Mouse (Mus musculus) hindbrain, embryonic 15.5 days (tissue): Measurements from ENCODE around the gene Map3k9. TPM values are rescaled to one million over a fixed set of nuclear protein-coding genes. Genes with fewer than 3 reads are reported as not detected.

Source experiments
- ATAC-seq: fragments of 200-750 bp; cut with Nextera tagmentation; 2 replicates; pipeline ENCODE4 v1.8.0; 2017; ENCODE audit warnings: low read depth, moderate number of reproducible peaks, moderate TSS enrichment; ENCODE audit not compliant: low FRiP score
- H3K27ac ChIP-seq: fragments of 300-500 bp; sonication (generic); replicated peaks from 2 replicates; pipeline ENCODE4 v1.5.1; 2015; ENCODE audit warnings: mild to moderate bottlenecking, inconsistent platforms
- H3K27me3 ChIP-seq: fragments of 300-500 bp; sonication (generic); 2 replicates; pipeline ENCODE4 v1.6.1; 2015; ENCODE audit warnings: control low read depth, inconsistent platforms
- H3K36me3 ChIP-seq: fragments of 300-500 bp; sonication (generic); 2 replicates; pipeline ENCODE4 v1.6.1; 2015; ENCODE audit warnings: control low read depth, inconsistent platforms
- H3K4me1 ChIP-seq: fragments of 300-500 bp; sonication (generic); replicated peaks from 2 replicates; pipeline ENCODE4 v1.6.1; 2015; ENCODE audit warnings: control low read depth, inconsistent platforms
- H3K4me2 ChIP-seq: fragments of 300-500 bp; sonication (generic); 2 replicates; pipeline ENCODE4 v1.6.1; 2015; ENCODE audit warnings: moderate library complexity, mild to moderate bottlenecking, inconsistent platforms
- H3K4me3 ChIP-seq: fragments of 300-500 bp; sonication (generic); 2 replicates; pipeline ENCODE4 v1.5.1; 2015; ENCODE audit warnings: mild to moderate bottlenecking, inconsistent platforms
- H3K9ac ChIP-seq: fragments of 300-500 bp; sonication (generic); 2 replicates; pipeline ENCODE4 v1.6.1; 2015; ENCODE audit warnings: inconsistent platforms
- H3K9me3 ChIP-seq: fragments of 300-500 bp; sonication (generic); 2 replicates; pipeline ENCODE4 v1.6.1; 2016; ENCODE audit warnings: control low read depth, inconsistent platforms
- WGBS: fragments of 180-500 bp; shearing (Covaris S2); methylation state at CpG from one replicate; pipeline ENCODE4 v1.1.7; 2015; 5-methylcytosine and 5-hydroxymethylcytosine counted together
- polyA plus RNA-seq: library from polyadenylated mRNA; unstranded; fragments of >200 nt; fragmentation: Nextera tagmentation; extraction: Ambion mirVana; gene quantifications from 2 replicates; pipeline ENCODE4 v1.2.1, GENCODE M21; 2015

Map3k9 gene
- polyA plus RNA-seq, 1 experiment from 2014 or later = 11.4 TPM

DNA sequence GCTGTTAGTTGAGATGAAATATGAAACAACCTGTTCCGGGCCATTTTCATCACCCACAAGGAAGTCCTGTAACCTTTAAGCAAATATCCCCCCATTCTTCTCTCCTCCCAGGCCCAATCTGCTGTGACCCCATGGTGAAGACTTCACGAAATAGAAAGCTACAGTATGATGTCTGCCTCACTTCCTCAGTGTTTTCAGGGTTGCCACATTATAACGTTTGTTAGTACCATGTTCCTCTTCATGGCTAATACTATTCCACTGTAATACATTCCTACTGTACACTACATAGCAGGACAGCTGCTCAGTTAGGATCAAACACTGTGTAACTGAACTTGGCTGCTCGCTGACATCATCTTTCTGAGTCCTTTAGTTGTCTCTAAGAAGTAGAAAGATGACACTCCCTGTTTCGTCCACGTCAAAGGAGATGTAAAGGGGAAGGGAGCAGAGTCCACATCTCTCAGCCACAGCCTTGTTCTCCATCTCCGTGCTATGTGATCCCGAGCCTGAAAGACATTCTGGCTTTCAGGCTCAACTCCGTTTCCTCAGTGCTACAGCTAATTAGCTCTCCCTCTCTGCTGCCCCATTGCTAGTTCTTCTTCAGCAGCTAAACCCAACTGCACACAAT lies 34.5 kb downstream of the Map3k9 start:
- H3K9ac ChIP-seq = no peak overlapping the region
- no peaks in the 10 kb centered on the region for H3K27me3 ChIP-seq
- WGBS = 81% methylated on average over 9 of the region's 9 CpGs
- H3K4me1 ChIP-seq = 0 out of 2 replicates have a peak, but pooled peaks cover 7% of the 10 kb centered on the region
- no peak overlapping the region for H3K27ac ChIP-seq
- no peak overlapping the region for H3K4me3 ChIP-seq
- H3K9me3 ChIP-seq = no peaks in the 10 kb centered on the region
- peaks cover 4% of the 10 kb centered on the region for H3K36me3 ChIP-seq
- no peak overlapping the region for H3K4me2 ChIP-seq
- ATAC-seq = no peak

DNA sequence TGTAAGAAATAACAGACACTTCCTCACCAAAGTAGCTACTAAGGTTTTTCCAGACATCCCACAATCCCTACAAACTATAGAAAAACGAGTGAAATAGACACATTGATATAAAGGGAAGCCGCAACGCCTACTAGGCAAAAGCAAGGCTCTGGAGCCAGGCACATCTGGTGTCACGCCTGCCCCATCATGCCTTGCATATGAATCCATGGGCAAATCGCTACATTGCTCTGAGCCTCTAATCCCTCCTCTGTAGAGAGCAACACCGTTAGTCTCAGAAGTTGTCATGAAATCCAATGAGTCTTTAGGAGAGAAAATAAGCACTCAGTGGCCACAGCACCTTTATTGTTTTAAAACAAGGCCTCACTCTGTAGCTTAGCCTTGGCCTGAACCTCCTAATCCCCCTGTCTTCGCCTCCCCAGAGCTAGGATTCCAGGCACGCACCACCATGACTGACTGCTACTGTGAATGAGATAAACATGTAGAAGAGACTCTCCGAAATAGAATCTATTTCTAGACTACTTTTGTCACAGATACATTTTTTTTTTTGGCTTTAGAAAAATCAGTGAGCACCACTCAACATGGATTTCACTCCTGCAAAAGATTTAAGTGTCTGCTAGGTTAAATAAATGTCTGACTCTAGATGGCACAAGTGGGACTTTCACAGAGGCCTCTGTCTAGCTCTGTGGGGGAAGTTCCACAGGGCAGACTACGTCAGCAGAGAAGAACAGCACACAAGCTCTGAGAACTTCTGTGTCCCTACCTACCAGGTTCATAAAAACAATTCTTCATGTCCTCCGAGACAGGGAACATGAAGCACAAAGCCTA lies 45.5 kb downstream of the Map3k9 start:
- Histone ChIP-seq H3K36me3 (peaks cover 36% of the 10 kb centered on the region), H3K9ac (no peak overlapping the region), H3K4me1 (no peaks in the 10 kb centered on the region), H3K27ac (no peak overlapping the region), H3K4me2 (no peak overlapping the region), H3K9me3 (no peaks in the 10 kb centered on the region), H3K27me3 (no peaks in the 10 kb centered on the region), H3K4me3 (no peak overlapping the region)
- WGBS = 88% methylated on average over 11 of the region's 11 CpGs
- no peak for ATAC-seq

DNA sequence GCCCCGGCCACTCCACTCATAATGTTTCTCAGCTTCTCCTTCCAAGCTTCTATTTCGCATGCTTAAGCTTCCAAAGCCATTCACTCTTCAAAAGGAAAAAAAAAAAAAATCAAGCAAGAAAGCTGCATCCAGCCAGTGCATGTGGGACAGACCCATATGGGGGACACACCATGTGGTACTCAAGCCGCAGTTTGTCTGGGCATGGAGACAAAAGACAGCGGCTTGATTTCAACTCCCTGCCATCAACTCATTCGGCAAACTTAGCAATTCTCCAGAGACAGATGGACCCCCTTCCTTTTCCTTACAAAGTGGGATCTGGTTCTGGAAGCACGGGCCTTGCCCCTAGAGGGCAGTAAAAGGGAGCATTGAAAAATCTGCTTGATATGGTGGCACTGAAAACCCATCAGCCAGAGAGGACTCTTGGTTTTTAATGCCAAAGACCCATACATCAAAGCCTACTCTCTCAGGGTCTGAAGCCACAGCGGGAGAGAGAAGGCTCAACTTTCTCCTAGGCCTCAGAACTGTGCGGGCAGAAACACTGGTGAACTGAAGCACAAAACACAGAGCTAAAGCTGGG lies 54.6 kb downstream of the Map3k9 start:
- WGBS = 73% methylated on average over 8 of the region's 8 CpGs
- Histone ChIP-seq H3K27ac (no peak overlapping the region), H3K36me3 (peaks cover 65% of the 10 kb centered on the region), H3K27me3 (no peaks in the 10 kb centered on the region), H3K9ac (no peak overlapping the region), H3K9me3 (no peaks in the 10 kb centered on the region), H3K4me1 (no peaks in the 10 kb centered on the region), H3K4me2 (no peak overlapping the region), H3K4me3 (no peak overlapping the region)
- no peak for ATAC-seq

DNA sequence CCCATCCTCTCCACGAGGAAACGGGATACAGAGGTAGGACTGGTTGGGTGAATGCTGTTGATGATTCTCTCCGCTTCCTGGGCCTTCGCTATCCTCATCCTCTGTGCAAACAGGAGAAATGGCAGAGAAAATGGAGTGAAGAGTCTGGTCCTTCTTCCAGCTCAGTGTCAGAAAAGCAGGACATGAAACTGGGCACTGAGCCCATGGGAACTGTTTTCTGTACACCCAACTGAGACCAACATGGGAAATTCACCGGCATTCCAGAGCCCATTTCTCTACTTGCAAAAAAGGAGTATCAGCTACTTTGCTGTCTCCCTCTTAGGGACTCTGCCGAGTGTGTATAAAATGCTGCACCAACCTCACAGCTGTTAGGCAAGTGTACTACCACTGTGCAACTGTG lies 56.2 kb downstream of the Map3k9 start:
- peaks cover 52% of the 10 kb centered on the region for H3K36me3 ChIP-seq
- H3K4me3 ChIP-seq = no peak overlapping the region
- 86% methylated on average over 6 of the region's 6 CpGs for WGBS
- H3K9ac ChIP-seq = no peak overlapping the region
- no peak overlapping the region for H3K4me2 ChIP-seq
- H3K27ac ChIP-seq = no peak overlapping the region
- no peaks in the 10 kb centered on the region for H3K9me3 ChIP-seq
- H3K4me1 ChIP-seq = no peaks in the 10 kb centered on the region
- no peak for ATAC-seq
- no peaks in the 10 kb centered on the region for H3K27me3 ChIP-seq

DNA sequence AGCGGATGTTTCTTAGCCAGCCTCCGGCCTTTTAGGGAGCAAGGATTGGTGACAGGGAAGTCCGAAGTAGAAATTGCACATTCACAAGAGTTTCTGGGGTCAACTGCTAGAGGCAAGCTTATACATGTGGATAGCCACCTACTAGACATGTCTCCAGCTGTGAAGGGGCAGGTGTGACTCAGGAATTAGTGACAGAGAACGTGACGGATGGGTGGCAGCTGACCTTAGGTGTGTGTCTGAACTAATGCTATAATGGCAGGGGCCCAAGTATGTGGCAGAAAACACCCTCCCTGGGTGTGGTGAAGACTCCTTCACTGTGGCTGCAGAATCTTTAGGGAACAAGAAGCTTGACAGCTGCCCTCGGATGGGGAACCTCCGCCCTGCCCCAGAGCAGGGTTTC lies 57.6 kb downstream of the Map3k9 start:
- Histone ChIP-seq H3K36me3 (peaks cover 39% of the 10 kb centered on the region), H3K27ac (no peak overlapping the region), H3K4me3 (no peak overlapping the region), H3K27me3 (no peaks in the 10 kb centered on the region), H3K4me1 (no peaks in the 10 kb centered on the region), H3K9ac (no peak overlapping the region), H3K4me2 (no peak overlapping the region), H3K9me3 (no peaks in the 10 kb centered on the region)
- WGBS = 90% methylated on average over 7 of the region's 7 CpGs
- no peak for ATAC-seq

DNA sequence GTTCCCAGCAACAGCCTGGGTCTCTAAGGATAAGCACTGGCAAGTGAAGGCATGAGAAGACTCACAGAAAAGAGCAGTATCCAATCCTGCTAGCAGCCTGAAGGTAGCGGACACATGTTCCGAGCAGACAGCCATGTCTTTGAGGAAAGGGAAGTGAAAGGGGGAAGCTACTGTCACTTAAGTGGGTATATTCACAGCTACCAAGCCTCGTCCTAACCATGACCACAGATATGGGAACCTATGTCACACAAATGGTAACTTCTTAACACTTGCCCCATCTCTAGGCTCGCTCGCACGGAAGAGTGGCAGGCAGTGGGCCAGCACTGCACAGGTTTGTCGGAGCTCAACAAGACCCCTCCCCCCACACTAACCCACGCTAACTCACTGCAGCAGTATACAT lies 61.3 kb downstream of the Map3k9 start:
- no peaks in the 10 kb centered on the region for H3K27me3 ChIP-seq
- 95% methylated on average over 8 of the region's 8 CpGs for WGBS

DNA sequence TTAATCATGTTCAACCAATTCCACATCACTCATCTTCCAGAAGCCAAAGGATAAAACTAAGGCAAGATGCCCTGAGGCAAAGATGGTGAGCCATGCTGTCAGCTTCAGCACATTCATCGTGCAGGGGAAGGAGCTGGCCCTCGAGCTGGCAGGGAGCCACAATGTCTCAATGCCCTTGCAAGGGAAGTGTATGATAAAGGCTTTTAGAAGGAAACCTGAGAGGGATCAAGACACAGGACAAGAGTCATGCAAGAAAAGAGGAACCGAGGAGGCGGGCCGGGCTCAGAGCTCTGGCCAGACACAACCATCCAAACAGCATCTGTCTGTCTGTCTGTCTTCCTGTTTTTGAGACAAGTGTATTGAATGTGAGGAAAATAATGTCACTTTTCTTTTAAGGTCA lies 61.8 kb downstream of the Map3k9 start:
- WGBS = 71% methylated on average over 5 of the region's 5 CpGs
- no peak overlapping the region for H3K4me3 ChIP-seq
- no peaks in the 10 kb centered on the region for H3K9me3 ChIP-seq
- ATAC-seq = no peak
- H3K9ac ChIP-seq = no peak overlapping the region
- no peaks in the 10 kb centered on the region for H3K27me3 ChIP-seq
- H3K4me1 ChIP-seq = no peaks in the 10 kb centered on the region
- H3K4me2 ChIP-seq = no peak overlapping the region
- no peak overlapping the region for H3K27ac ChIP-seq
- H3K36me3 ChIP-seq = peaks cover 17% of the 10 kb centered on the region; the same call in 1 of the 2 replicates

More for the DNA sequence above, 61.3 kb downstream of the Map3k9 start:
- no peak overlapping the region for H3K4me3 ChIP-seq
- H3K9ac ChIP-seq = no peak overlapping the region
- H3K9me3 ChIP-seq = no peaks in the 10 kb centered on the region
- ATAC-seq = no peak
- H3K4me1 ChIP-seq = no peaks in the 10 kb centered on the region
- no peak overlapping the region for H3K27ac ChIP-seq
- no peak overlapping the region for H3K4me2 ChIP-seq
- peaks cover 22% of the 10 kb centered on the region for H3K36me3 ChIP-seq

DNA sequence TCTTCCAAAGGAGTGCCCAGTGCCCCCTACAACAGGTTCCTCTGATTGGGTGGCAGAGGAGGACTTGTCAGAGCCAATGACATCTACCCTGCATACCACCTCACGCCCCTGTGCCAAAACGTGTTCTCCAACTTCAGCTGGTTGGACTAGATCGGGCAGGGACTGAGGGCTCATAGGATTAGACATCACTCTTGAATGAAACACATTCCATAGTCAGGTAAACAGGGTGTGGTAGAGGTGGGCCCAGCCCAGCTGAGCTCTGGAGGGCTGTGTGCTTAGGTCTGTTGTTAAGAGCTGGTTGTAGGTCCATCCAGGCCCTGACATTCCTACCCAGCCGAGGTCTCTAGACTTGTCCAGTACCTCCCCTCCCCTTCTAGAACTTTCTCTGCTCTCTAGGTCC lies 68.4 kb downstream of the Map3k9 start:
- 92% methylated on average over 4 of the region's 4 CpGs for WGBS
- Histone ChIP-seq H3K9me3 (0 out of 2 replicates have a peak, but pooled peaks cover 7% of the 10 kb centered on the region), H3K36me3 (no peaks in the 10 kb centered on the region), H3K4me2 (no peak overlapping the region), H3K4me3 (no peak overlapping the region), H3K27me3 (no peaks in the 10 kb centered on the region), H3K27ac (no peak overlapping the region), H3K9ac (no peak overlapping the region), H3K4me1 (no peaks in the 10 kb centered on the region)
- no peak for ATAC-seq

DNA sequence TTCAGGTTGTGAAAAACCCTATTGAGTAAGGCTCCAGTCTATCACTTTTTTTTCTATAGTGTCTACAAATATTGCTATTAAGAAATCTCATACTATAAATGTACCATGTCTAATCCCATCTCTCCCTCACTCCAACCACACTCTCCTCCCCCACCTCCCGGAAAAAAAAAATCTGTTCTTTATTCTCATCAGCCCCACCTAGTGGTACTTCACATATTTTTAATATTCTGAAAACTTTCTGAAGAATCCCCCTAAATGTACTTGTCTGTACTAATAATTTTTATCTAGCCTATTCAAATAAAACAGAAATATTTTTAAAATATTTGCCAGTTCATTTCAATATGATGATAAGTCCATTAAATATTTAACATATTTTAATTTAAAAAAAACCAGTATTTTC lies 78.1 kb downstream of the Map3k9 start:
- Histone ChIP-seq H3K4me1 (no peaks in the 10 kb centered on the region), H3K27ac (no peak overlapping the region), H3K4me2 (no peak overlapping the region), H3K9ac (no peak overlapping the region), H3K4me3 (no peak overlapping the region), H3K9me3 (0 out of 2 replicates have a peak, but pooled peaks cover 3% of the 10 kb centered on the region), H3K27me3 (no peaks in the 10 kb centered on the region), H3K36me3 (no peaks in the 10 kb centered on the region)
- no peak for ATAC-seq
- 10% methylated on average over 1 of the region's 1 CpGs for WGBS

DNA sequence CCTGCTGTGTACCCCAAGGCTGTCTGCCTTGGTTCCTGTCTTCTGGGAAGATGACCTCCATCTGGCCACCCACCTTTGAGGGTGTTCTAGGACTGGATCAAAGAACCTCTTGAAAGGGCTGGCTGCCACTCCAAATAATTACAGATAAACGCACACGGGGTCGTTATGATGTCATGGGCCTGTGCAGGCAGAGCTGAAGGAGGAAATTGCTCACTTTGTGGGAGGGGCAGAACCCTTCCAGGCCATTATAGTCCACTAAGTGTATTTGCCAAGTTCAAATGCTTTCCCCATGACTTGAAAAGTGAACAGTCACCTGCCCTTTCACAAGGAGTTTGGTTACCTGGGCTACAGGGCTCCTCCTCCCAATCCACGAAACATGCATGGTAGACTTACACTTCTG lies 83.0 kb downstream of the Map3k9 start:
- Histone ChIP-seq H3K4me2 (no peak overlapping the region), H3K9ac (no peak overlapping the region), H3K4me3 (no peak overlapping the region), H3K27ac (no peak overlapping the region), H3K4me1 (no peaks in the 10 kb centered on the region), H3K36me3 (no peaks in the 10 kb centered on the region), H3K27me3 (no peaks in the 10 kb centered on the region), H3K9me3 (no peaks in the 10 kb centered on the region)
- no peak for ATAC-seq
- WGBS = 91% methylated on average over 4 of the region's 4 CpGs

DNA sequence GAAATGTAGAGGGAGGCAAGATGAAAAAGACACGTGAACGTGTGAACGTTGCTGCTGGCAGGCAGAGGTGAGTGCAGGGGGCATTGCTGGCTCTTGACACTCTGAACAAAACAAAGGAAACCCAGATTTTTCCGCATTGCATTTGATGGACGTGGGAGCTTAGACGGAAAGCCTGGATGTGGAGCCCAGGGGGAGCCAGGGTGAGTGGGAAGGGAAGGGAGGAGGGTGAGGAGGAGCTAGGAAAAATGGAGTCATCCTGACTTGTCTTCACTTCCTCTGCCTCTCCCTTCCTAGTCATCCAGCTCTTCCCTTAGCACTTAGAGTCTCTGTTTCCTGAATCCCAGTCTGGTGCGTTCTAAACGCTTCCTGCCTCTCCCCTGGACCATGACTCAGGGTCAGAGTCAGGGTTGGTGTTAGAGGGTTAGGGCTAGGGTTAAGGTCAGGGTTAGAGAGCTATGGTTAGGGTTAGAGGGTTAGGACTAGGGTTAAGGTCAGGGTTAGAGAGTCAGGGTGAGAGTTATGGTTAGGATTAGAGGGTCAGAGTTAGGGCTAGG lies 89.7 kb downstream of the Map3k9 start:
- 49% methylated on average over 8 of the region's 8 CpGs for WGBS
- Histone ChIP-seq H3K27me3 (no peaks in the 10 kb centered on the region), H3K4me2 (no peak overlapping the region), H3K4me3 (no peak overlapping the region), H3K4me1 (peaks cover 5% of the 10 kb centered on the region), H3K27ac (no peak overlapping the region), H3K9me3 (no peaks in the 10 kb centered on the region), H3K36me3 (no peaks in the 10 kb centered on the region), H3K9ac (no peak overlapping the region)
- ATAC-seq = no peak

DNA sequence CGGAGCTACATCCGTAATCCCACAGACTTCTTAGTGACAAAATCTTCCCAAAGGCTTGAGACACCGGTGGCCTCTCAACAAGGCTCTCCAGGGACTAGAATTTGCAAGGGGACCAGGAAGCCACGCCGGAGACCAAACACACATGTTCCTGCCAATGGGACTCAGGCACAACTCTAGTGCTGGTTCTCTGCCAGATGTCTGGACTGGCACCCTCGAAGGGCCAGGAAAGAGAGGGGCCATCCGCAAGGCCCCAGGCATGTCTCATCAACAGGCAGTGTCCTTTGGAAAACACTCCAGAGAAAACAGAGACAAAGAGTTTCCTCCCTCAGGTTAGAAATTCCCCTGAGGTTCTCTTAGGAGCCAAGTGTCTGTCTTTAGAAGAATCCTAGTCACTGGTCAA lies 90.2 kb downstream of the Map3k9 start:
- WGBS = 86% methylated on average over 7 of the region's 7 CpGs
- Histone ChIP-seq H3K9me3 (no peaks in the 10 kb centered on the region), H3K4me3 (no peak overlapping the region), H3K27me3 (no peaks in the 10 kb centered on the region), H3K36me3 (no peaks in the 10 kb centered on the region), H3K4me2 (no peak overlapping the region), H3K4me1 (peaks cover 10% of the 10 kb centered on the region), H3K27ac (no peak overlapping the region), H3K9ac (no peak overlapping the region)
- no peak for ATAC-seq
